In genomic region chr7:128739462-128740277, GRCm38 (mm10) we compare ENCODE assay signal across 8 mouse cellular contexts. TPM values are rescaled to one million over a fixed set of nuclear protein-coding genes. Genes with fewer than 3 reads are reported as not detected.
DNase-seq lines count a peak whose midpoint lies in the region; ATAC-seq and TF ChIP-seq lines count a peak whose summit lies in the region.

No protein-coding gene starts in this region.

- H3K4me3 ChIP-seq in layer of hippocampus, adult 2 months = peak overlapping the region; percentile 84
- peak overlapping the region; percentile 96 for H3K4me3 ChIP-seq in bone marrow macrophage, adult 2 months (ENCODE audit: insufficient read depth, low read length)
- H3K4me3 ChIP-seq in hindbrain, embryonic 15.5 days = peak overlapping the region; percentile 95
- H3K4me3 ChIP-seq in liver, embryonic 12.5 days = peak overlapping the region; percentile 97
- H3K4me3 ChIP-seq in myocyte = peak overlapping the region; percentile 49

- H3K4me2 ChIP-seq in hindbrain, embryonic 15.5 days = peak overlapping the region; percentile 85
- peak overlapping the region; percentile 96 for H3K4me2 ChIP-seq in liver, embryonic 12.5 days
- H3K4me2 ChIP-seq in myocyte (ENCODE audit: low read depth) = peak overlapping the region; percentile 92

- WGBS in hindbrain, embryonic 15.5 days = under 1% methylated on average over 56 of the region's 80 CpGs
- under 1% methylated on average over 80 of the region's 80 CpGs for WGBS in liver, embryonic 12.5 days (ENCODE audit: insufficient replicate concordance)

- no peaks in the 10 kb centered on the region; the same call in 1 of the 2 replicates for H3K27me3 ChIP-seq in hindbrain, embryonic 15.5 days
- peaks cover 14% of the 10 kb centered on the region; the same call in 1 of the 2 replicates for H3K27me3 ChIP-seq in liver, embryonic 12.5 days (replicated peaks)
- no peaks in the 10 kb centered on the region for H3K27me3 ChIP-seq in myocyte (ENCODE audit: control insufficient read depth, insufficient read depth, insufficient read length)

- peaks cover 20% of the 10 kb centered on the region for H3K4me1 ChIP-seq in bone marrow macrophage, adult 2 months (ENCODE audit: control insufficient read depth, insufficient read depth, low read length)
- H3K4me1 ChIP-seq in hindbrain, embryonic 15.5 days (replicated peaks) = peaks cover 32% of the 10 kb centered on the region
- H3K4me1 ChIP-seq in liver, embryonic 12.5 days = peaks cover 48% of the 10 kb centered on the region

- peaks cover 50% of the 10 kb centered on the region for H3K79me2 ChIP-seq in myocyte (ENCODE audit: control insufficient read depth, insufficient read depth)

- peak overlapping the region; percentile 86 for H3K27ac ChIP-seq in layer of hippocampus, adult 2 months
- peak overlapping the region; percentile 87 for H3K27ac ChIP-seq in bone marrow macrophage, adult 2 months (ENCODE audit: insufficient read depth, low read depth, low read length)
- H3K27ac ChIP-seq in hindbrain, embryonic 15.5 days (replicated peaks) = peak overlapping the region; percentile 91
- H3K27ac ChIP-seq in liver, embryonic 12.5 days = peak overlapping the region; percentile 84

- TF ChIP-seq CTCF in layer of hippocampus, adult 2 months (conservative IDR thresholded peaks at IDR 0.05) = no peak
- no peak for TF ChIP-seq CTCF in bone marrow macrophage, adult 2 months (IDR thresholded peaks at IDR 0.05; ENCODE audit: low read depth, low read length)

- no peak for TF ChIP-seq POLR2A in bone marrow macrophage, adult 2 months (IDR thresholded peaks at IDR 0.05; ENCODE audit: borderline replicate concordance, low read depth, low read length)
- TF ChIP-seq POLR2A in myocyte (IDR thresholded peaks at IDR 0.05; ENCODE audit: insufficient read length, low read depth) = no peak

- ATAC-seq in hindbrain, embryonic 15.5 days (ENCODE audit: low FRiP score, low read depth) = peak; percentile 17
- ATAC-seq in liver, embryonic 12.5 days = peak; percentile 53

- H3K9me3 ChIP-seq in hindbrain, embryonic 15.5 days = no peaks in the 10 kb centered on the region
- no peaks in the 10 kb centered on the region for H3K9me3 ChIP-seq in liver, embryonic 12.5 days (replicated peaks)

- no peaks in the 10 kb centered on the region for H3K36me3 ChIP-seq in hindbrain, embryonic 15.5 days
- H3K36me3 ChIP-seq in liver, embryonic 12.5 days = peaks cover 12% of the 10 kb centered on the region
- no peaks in the 10 kb centered on the region for H3K36me3 ChIP-seq in myocyte (ENCODE audit: control insufficient read depth, insufficient read depth)

- DNase-seq in layer of hippocampus, adult 2 months (ENCODE audit: low spot score in 2 of 2) = peak in 1 of 2 experiments; percentile 27
- DNase-seq in layer of hippocampus, adult 9-10 months (ENCODE audit: low spot score) = no peak
- DNase-seq in gastrocnemius, adult 8-10 months (ENCODE audit: low spot score in 2 of 2) = peak; percentile 38 to 57
- DNase-seq in thymus, adult 18-20 months = peak; percentile 44 to 63

- H3K9ac ChIP-seq in hindbrain, embryonic 15.5 days = peak overlapping the region; percentile 96
- H3K9ac ChIP-seq in liver, embryonic 12.5 days = peak overlapping the region; percentile 97

- peak overlapping the region; percentile 35 for H3ac ChIP-seq in myocyte (ENCODE audit: control insufficient read depth, insufficient read length)

TF ChIP-seq in myocyte, 11 proteins besides CTCF, POLR2A, EP300 and RAD21:
- no peak for TF ChIP-seq USF1 (IDR thresholded peaks at IDR 0.05; ENCODE audit: low read depth)
- TF ChIP-seq SRF (IDR thresholded peaks at IDR 0.05; ENCODE audit: control insufficient read depth, insufficient read length, low read depth) = no peak
- TF ChIP-seq POLR2AphosphoS2 (IDR thresholded peaks at IDR 0.05; ENCODE audit: insufficient read length, low read depth) = no peak
- TF ChIP-seq CEBPB (IDR thresholded peaks at IDR 0.05; ENCODE audit: insufficient read depth, poor library complexity, severe bottlenecking) = 0 out of 2 replicates have a peak, but pooled peaks have one; percentile 15
- TF ChIP-seq REST (IDR thresholded peaks at IDR 0.05; ENCODE audit: insufficient read depth, insufficient read length) = no peak

RNA-seq across cellular contexts. Expression of gene Mcmbp, which starts 0.6 kb away (rescaled TPM):
- 10 to 100 TPM; 25.0 to 31.2 TPM for total RNA-seq in layer of hippocampus, adult 2 months (2021)
- 63.6 and 69.0 TPM in 2 replicates for polyA plus RNA-seq in bone marrow macrophage, adult 2 months (2012; ENCODE audit: insufficient read depth, insufficient read length, missing spikeins)
- 10 to 100 TPM; 14.2 to 16.2 (median 15.8) TPM for total RNA-seq in gastrocnemius, adult 8-10 months (2022)
- polyA plus RNA-seq in hindbrain, embryonic 15.5 days (2015; fragmentation: Nextera tagmentation; extraction: Ambion mirVana) = 43.2 and 44.0 TPM in 2 replicates
- 41.9 and 42.5 TPM in 2 replicates for polyA plus RNA-seq in liver, embryonic 12.5 days (2016; fragmentation: Nextera tagmentation; extraction: Ambion mirVana)
- 14.5 TPM for polyA plus RNA-seq in myocyte (2012; fragmentation: generic; extraction: Trizol)

RNA-seq across cellular contexts. Expression of gene Sec23ip, which starts 5.1 kb away (rescaled TPM):
- 10 to 100 TPM; 46.9 to 59.3 TPM for total RNA-seq in layer of hippocampus, adult 2 months (2021)
- polyA plus RNA-seq in bone marrow macrophage, adult 2 months (2012; ENCODE audit: insufficient read depth, insufficient read length, missing spikeins) = 22.0 and 23.1 TPM in 2 replicates
- total RNA-seq in gastrocnemius, adult 8-10 months (2022) = 10 to 100 TPM; 17.2 to 20.0 (median 17.8) TPM
- polyA plus RNA-seq in hindbrain, embryonic 15.5 days (2015; fragmentation: Nextera tagmentation; extraction: Ambion mirVana) = 34.6 and 35.1 TPM in 2 replicates
- 27.4 and 27.7 TPM in 2 replicates for polyA plus RNA-seq in liver, embryonic 12.5 days (2016; fragmentation: Nextera tagmentation; extraction: Ambion mirVana)
- polyA plus RNA-seq in myocyte (2012; fragmentation: generic; extraction: Trizol) = 19.2 TPM
